Mouse (Mus musculus): ENCODE measurements at regions not wholly inside any gene's neighbourhood (a gene's known extent, or its start where the extent isn't known, plus 50 kb on each side); places are given as distances from the start of the nearest gene placed in this dataset.
"Not testable (repeated sequence)": the region's sequence is repeated elsewhere in the genome, so short reads cannot be mapped to it uniquely, and the experiment has no call there.

DNA sequence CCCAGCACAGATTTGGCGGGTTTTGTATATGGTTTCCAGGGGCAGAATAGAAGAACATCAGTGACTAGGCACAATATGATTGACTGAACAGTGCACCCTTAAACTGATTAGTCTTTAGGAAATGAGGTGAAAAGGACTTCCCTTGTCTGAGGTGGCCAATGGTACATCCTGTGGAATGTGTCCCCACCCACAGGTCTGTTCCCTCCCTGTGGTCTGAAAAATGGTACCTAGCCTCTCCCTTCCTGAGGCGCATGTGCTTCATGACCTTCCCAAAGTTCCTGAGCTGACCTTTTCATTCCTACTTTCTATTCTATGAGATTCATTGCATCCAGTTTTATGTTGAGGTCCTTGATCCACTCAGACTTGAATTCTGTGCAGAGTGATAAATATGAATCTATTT is 76.0 kb downstream of the Zfp97 start:
- not testable (repeated sequence) for DNase-seq

DNA sequence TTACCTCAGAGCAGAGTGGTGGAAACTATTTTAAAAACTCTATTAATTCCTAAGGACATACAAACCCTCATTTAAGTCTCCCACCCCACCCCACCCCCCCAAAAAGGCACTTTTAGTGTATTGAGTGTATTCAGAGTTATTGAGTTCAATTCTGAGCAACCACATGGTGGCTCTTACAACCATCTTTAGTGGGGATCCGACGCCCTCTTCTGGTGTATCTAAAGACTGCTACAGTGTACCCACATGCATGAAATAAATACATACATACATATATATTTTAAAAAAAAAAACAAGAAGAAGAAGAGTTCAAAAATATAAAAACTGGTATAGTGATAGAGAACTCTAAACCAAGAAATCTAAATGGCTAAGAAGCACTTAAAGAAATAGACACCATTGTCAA is 107.9 kb downstream of the Zfp97 start:
- DNase-seq = no peak

DNA sequence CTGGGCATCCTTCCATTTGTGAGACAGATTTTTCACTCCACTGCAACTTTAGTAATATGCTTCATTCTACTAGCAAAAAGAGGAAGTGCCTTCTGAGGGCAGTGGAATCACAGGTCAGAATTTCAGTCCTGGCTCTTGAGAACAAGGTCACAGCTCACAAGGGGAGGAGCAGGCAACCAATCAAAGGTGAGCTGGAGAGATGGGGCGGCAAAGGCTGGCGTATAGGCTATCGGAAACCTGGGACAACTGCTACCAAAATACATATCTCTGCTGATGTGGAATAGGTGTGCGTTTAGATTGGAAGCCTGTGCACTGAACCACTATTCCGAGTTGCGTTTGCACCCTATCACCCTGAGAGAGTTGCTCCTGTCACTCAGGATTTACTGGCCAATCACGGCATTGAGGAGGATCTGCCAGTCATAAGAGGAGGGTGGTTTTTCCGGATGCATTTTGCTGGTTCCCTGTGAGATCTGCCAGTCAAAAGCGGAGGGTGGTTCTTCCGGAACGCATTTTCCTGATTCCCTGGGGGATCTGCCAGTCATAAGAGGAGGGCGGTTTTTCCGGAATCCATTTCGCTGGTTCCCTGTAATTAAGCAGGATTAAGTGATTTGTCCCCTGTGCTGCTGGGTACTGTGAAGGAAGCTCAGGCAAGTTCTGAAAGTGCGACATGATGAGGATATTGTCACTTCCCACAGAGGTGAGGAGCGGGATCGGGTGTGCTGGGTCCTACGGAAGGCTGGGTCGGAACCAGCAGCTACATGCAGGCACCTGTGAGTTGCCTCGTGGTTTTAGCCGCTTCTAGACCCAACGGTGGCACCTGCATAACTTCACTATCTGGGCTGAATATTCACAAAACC is 113.3 kb downstream of the Zfp97 start:
- DNase-seq = peak; percentile 88

DNA sequence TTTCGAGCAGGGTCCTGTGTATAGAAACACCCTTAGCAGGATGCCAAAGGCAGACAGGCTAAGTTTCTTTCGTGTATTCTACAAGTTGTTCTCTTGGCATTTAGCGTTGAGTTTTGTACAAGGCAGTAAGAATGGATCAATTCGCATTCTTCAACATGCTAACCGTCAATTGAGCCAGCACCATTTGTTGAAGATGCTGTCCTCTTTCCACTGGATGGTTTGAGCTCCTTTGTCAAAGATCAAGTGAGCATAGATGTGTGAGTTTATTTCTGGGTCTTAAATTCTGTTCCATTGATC is 113.9 kb downstream of the Zfp97 start:
- not testable (repeated sequence) for DNase-seq

All from cerebellum, postnatal 25 days (tissue).